Mouse (Mus musculus) olfactory bulb, adult 2 months (tissue): Measurements from ENCODE around the gene Gm45799.

Experiments used
- CTCF ChIP-seq: fragments of 200-500 bp; IDR thresholded peaks from 2 replicates; pipeline ENCODE4 v1.5.1; 2012; ENCODE audit warnings: low read depth, mild to moderate bottlenecking, low read length, moderate library complexity; ENCODE audit not compliant: insufficient read depth
- POLR2A ChIP-seq: fragments of 200-500 bp; IDR thresholded peaks from 2 replicates; pipeline ENCODE4 v1.6.1; 2012; ENCODE audit warnings: mild to moderate bottlenecking, low read depth, low read length, moderate library complexity; ENCODE audit not compliant: insufficient read depth

GRCm38 (mm10) chr7:105638776-105639175 lies 1.6 kb upstream of the Gm45799 start:
- no peak for TF ChIP-seq CTCF
- no peak for TF ChIP-seq POLR2A
